Mouse (Mus musculus): ENCODE measurements around the gene Cnnm4.

DNA sequence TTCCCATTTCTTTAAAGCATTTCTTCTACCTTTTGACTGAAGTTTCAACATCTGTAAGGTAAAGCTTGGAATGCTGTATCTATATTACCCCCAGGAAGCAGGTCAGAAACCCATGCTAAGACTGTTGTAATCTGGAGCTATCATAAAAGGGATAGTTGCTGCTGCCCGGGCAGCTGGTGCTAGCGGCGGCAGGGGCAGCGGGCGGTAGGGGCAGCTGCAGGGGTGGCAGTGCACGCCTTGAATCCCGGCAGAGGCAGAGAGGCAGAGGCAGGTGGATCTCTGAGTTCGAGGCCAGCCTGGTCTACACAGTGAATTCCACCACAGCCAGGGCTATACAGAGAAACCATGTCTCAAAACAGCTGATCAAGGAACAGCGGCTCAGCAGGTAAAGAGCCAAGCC is 71.5 kb downstream of the Cnnm4 start:
- TF ChIP-seq CTCF (IDR thresholded peaks at IDR 0.05; ENCODE audit: low read depth, low read length) (no peak), POLR2A (IDR thresholded peaks at IDR 0.05; ENCODE audit: extremely low read depth, insufficient read depth, low read length) (no peak)

All from liver, adult 2 months (tissue).